Mouse (Mus musculus): ENCODE results near the gene Rere.
A peak's percentile ranks its signal among the peaks of the same experiment; 100 is the strongest.

DNA sequence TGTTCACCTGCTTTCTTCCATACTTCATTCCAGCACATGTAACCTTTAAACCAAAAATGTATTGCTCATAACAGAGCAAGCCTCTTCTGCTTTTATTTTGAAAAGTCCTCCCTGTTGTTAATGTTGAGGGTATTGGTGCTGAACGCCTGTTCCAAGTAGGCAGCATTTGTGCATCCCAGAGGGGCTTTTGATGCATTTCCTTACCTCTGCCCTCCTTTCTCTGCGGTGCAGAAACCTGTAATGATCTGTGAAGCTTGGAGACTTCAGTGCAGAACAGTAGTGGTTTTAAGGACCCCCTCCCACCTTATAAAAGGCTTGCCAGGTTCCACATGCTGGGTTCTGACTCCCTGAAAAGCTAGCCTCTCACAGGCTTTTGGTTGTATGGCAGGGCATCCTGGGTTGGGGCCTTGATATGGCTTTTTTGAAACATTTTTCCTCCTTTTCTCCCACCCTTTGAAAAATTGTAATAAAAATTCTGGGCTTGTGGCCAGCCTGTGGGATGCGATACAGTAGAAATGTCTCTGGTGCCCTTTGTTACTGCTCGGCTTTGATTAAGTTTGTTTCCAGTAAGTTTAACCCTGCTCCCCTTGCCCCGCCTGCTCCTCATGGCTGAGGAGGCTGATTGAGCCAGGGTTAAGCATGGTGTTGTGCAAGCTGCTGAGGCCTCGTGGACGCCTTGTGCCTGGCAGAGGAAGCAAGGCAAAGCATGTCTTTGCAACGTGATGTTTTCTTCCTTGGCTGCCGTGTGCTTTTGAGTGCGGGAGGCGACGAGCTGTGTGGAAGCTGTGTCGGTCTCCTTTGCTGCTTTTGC lies 301.7 kb downstream of the Rere start:
- TF ChIP-seq CTCF (IDR thresholded peaks at IDR 0.05; ENCODE audit: insufficient read depth, low read length) (no peak), POLR2A (IDR thresholded peaks at IDR 0.05; ENCODE audit: borderline replicate concordance, extremely low read depth, low read depth, low read length) (peak; percentile 24; the same call in 1 of the 2 replicates)
